Mouse (Mus musculus) CD4-positive, CD25-positive, alpha-beta regulatory T cell, adult 2 months (primary cell): ENCODE measurements around the gene Arpp21.

ENCODE experiments used
- DNase-seq: peaks from one replicate; pipeline ENCODE4 v3.0.0-alpha.2; 2012; ENCODE audit warnings: low read depth, low spot score

Arpp21 gene

DNA sequence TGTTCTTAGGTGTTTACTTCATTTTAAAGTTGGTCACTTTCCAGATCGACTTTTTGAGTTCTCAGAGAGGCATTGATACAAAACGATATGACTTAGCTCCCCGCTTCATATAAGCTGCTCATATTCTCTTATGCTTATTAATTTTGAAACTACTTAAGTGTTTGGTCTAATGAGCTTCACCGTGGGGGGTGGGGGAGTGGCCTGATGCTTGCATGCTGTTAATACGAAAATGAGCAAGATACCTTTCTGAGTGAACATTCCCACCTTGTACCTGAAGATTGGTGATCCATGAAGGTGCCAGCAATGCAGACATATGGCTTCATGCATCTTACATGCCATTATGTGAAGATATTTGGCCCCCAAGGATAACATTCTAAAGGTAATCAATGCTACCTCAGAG, 4.4 kb downstream of the Arpp21 start:
- no peak for DNase-seq

DNA sequence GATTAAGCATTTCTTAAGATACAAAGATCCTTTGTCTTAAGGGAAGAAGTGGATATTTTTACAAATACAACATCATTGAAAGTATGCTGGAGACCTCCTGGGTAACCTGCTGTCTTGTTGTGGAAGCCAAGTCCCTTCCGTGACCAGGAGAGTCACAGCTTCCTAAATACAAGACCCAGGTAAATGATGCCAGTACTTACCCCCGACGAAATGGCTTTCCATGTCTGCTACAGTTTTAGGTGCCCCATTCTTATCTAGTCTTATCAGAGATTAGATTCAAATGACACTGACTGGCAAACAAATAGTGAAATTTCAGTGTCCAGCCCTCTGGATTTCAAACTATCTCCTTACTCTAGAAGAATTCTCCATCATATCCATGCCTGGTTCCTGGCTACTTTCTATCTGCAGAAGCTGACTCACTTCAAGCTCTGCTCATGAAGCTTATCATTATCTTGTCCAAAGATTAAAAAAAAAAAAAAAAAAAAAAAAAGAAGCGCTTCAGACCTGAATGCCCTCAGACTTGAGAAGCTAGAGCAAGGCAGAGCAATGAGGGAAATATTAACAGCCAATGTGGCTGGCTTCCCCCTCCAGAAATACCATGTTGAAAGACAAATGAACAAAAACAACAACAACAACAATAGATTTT, 4.9 kb downstream of the Arpp21 start:
- no peak for DNase-seq

DNA sequence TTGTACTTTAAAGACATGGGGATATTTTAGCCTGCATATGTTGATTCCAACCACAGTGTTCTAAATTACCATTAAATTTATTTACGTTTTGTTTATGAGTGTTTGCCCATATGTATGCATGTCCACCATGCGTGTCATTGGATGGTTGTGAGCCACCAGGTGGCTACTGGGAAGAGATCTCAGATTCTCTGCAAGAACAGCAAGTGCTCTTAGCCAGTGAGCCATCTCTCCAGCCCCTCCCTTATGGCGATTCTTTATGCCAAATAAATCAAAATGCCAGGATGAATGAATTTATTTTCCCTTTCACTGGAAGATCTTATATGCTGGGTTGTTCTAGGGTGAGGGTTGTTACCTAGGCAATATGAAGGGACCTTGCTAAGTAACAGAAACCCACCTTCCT, 7.3 kb downstream of the Arpp21 start:
- DNase-seq, result no peak

DNA sequence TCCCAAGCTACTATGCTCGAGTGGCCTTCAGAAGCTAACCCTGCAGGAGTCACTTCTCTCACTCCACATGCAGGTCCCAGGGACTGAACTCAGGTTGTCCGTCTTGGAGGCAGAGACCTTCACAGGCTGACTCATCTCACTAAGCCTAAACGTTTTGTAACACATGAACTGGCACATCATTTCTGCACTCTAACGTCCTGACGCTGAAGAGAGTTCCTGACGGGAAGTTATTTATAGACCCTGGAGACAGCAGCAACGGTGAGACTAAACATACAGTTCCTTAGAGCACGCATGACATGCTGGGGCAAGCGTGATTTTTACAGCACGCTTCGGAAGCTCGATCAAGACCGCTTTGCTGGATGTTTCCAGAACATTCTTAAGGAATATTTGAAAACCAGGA, 8.6 kb downstream of the Arpp21 start:
- DNase-seq, result peak; percentile 23

DNA sequence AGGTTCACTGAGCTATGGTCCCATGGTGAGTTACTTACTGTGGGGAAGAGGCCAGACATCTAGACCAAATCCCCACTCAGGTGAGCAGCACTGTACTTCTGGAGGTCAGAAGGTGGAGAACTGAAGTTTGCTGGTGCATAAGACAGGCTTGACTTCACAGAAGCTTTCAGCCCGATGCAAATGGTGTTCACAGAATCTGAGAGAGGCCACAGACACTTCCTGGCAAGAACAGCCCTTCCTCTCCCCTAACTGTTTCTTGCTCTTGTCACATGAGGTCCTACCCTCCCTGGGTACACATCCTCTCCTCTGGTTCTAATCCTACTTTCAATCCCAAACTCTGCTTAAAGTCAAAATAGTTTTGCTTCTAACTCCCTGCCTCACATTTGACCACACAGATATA, 9.2 kb downstream of the Arpp21 start:
- peak; percentile 48 for DNase-seq

DNA sequence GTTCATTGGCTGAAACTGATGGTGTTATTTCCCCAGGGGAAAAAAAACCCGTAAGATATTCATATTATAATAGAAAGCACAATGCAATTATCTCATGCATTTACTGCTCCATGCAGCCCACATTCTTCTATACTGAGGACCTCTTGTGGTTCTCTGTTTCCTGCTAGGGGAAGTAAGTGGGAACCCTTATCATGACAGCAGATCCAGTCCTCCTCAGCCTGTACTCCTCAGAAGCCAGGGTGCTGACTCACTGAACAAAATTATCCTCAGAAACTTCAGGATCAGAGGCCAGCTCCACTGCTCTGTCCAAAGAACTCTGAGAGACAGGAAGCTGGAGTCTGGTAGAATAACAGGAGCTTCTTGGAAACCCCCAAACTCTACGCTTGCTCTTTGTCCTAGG, 10.7 kb downstream of the Arpp21 start:
- peak; percentile 38 for DNase-seq

DNA sequence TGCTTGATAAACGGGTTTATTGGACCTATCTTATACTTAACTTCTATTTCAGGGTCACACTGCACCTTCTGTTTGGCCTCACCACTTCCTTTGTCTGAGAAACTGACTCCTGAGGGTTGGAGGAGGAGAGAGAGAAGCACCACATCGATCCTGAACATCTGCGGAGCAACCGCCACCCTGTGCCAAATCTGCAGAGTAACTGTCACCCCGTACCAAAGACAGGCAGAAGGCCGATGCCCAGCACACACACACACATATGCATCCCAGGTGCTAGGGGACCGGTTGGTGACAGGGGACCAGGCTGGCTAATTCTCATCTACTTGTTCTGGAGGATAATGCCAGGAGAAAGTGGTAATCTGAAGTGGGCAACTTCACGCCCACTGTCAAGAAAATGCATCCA, 16.4 kb downstream of the Arpp21 start:
- DNase-seq, result no peak

DNA sequence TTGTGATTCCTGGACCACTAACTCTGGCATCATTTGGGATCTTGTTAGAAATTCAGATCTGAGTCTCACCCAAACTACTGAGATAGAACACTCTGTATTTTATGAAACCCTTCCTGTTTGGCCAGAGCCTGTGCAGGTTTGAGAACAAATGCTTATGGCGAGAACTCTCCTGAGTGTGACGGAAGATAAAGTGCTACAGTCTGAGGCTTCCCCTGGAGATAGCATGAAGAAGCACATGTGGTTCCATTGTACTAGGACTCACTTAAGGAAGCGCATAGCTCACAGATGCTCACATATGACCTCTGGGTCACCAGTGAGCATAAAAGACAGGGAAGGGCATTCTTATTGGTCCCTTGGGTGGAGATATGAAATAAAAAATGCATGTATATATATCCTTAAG, 17.5 kb downstream of the Arpp21 start:
- DNase-seq, result no peak

DNA sequence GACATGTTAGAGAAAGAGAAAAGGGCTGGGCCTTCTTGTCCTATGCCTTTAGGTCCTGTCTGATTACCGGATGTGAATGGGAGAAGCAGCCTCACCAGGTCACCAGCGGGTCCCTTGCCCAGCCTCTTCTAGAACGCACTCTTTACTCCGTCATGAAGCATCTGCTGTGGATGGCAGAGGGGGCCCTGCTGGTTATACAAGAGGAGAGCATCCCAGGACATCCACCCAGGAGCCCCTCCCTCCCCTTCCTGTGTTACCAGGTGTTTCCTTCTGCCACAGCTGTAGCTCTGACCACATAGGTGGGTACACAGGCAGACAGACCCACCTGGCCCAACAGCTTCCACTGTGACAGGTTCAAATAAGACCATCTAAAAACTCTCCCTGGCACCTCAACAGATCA, 18.6 kb downstream of the Arpp21 start:
- no peak for DNase-seq

DNA sequence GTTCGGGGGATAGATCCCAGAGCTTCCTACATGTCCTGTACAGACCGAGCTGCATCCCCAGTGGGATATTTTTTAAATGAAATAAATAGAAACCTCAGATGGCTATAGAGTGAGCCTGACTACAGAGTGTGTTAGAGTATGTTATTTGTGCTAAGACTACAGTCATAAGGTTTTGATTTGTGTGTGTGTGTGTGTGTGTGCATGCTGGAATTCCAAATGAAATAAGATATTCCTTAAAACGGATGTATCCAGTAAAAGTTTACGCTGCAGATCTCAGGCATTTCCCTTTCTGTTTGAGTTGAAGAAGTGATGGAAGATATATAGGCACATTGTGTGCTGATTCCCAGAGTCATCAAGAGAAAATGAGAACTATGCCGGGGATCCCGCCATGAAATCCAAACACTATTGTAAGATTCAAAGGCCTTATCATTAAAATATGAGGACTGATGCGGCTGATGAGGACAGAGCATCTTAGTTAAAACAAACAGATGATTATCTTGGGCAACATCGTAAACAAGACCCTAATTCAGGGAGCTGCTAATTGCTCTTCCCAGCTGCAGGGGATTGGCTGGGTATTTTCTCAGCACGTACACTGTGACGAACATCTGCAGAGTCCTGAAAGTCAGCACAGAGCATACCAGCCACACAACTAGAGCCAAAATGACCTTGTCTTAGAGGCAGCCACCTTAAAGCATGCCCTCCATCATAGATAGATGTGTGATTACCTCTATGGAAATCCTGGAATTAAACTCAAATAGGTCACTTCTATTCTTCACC, 20.5 kb downstream of the Arpp21 start:
- no peak for DNase-seq

DNA sequence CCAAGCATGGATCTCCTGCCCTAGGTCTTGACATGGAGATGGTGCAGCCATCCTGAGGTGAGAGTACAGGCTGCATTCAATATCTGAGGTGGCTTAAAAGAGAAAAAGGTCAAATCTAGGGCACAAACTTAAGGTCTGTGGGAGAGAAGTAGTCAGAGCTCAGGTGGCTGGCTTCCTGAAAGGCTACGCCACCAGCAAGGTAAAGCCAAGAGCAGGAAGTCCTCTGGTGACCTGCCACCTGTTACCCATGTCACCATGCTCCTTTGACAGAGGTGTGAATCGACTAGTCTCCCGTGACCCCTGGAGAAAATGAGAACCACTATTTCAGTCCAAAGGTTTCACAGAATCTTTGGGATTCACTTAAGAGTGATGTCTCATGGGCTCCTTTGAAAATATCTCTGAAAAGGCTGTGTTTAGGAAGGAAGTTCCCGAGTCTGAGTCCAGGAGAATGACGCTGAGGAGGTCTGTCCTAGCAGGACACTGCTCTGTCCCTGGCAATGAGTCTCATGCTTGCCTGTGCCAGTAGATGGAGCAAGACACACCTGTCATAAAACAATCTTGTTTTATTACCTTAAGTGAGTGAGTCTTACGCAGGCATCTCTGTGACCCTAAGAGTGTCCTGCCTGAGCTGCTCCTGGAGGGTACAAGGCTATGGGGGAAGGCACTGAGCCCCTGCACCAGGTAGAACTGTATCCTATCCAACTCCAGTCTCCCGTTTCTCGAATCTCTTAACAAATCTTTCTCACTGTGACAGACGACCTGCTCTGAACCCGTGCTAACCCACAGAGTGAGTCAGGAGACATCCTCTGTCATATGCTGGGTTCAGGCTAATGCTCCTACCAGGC, 22.1 kb downstream of the Arpp21 start:
- DNase-seq, result peak; percentile 61

DNA sequence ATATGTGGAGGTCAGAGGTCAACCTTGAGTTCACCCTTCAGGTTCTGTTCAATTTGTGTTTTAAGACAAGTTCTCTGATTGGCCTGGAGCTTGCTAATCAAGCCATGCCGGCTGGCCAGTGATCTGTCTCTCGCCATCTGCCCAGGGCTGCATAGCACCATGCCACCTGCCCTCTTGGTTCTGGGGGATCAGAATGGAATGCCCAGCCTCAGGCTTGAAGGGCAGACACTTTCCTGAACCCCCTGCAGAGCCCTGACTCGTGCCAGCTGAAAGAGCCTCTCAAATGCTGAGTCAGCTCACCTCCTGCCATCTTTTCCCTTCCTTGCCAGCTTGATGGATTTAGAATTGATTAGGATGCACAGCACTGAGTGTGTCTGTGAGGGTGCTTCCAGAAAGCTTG, 25.9 kb downstream of the Arpp21 start:
- no peak for DNase-seq

DNA sequence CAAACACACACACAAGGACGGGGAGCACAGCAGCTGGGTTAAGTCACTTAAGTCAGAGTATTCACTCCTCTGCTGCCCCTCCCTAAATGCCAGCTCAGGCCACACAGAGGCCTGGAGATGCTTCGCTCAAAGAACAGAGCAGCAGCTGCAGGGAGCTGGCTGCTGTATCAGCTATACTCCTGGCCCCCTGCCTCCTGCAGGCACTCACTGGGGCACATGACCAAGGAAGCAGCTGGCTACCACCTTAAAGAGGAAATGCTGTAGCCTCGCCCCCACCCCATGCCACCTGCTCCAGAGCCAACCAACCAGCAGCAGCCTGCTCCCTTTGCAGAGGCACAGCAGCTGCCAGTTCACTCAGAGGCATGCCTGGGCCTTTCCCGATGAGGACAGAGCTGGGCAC, 28.0 kb downstream of the Arpp21 start:
- peak; percentile 66 for DNase-seq

DNA sequence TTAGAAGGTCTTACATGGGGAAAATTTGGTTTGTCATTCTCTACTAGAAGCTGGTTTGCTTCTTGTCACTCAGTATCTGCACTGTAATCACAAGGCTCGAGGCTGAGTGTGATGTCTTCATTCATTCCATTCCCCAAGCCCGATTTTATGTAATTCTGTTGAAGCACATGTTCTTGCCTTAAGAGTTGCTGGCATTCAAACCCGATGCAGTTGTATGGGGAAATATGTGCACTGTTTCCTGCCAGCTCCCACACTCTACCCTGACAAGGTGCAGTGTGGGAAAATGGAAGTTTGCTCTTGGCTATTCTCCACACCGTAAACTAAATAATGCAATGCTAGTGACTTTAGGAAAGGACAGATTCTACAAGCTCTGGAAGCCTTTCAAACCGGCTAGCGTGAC, 37.4 kb downstream of the Arpp21 start:
- DNase-seq, result no peak

DNA sequence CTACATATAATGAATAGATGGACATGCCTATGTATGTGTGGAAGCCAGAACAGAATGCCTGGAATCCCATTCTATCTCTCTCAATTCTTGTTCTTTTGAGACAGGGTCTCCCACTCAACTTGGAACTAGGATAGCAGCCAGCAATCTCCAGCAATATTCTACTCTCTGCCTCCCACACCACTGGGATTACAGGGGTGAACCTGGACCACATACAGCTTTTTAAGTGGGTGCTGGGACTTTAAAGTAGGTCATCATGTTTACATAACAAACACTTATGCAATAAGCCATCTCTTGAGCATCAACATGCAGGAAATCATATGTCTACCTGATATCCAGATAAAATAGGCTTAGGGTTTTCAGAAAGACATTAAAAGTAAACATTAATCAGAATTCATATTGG, 41.7 kb downstream of the Arpp21 start:
- DNase-seq, result no peak

DNA sequence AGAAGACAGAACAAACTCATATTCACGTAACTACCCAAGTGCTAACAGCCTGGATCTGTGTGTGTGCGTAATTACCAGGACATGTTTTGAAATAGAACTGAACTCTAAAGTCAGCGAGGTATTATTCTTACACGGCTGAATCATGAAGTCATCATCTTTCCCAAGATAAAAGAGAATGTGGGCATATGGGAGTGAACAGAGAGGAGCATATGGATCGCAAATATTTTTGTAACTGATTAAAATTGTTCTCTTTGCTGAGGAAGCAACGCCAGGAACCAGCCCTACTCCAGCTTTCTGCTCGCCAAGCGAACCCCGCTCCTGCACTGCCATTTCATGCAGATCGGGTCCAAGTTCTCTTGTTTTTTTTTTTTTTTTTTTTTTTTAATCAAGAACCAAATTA, 46.3 kb downstream of the Arpp21 start:
- no peak for DNase-seq

DNA sequence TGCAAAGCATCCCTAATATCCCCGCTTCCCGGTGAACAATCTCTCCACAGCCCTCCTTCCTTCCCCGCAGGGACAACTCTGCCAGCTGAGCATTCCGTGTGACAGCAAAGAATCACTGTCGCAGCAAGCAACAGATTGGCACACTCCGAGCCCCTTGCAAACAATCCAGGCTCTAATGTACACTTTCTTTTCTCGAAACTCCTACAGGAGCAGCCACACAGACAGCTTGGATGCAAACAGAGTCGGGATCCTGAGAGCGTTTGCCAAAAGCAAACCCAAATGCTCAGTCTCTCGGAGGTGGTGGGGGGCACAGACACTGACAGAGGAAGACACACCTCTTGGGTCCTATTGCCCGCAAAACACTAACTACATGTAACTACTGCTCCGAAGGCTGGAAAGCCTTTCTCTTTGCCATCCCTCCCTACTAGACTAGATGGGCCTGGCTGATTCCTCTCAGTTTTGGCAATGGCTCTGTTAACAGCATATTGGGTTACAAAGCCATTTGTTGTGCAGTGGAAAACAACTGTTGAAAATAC, 47.3 kb downstream of the Arpp21 start:
- no peak for DNase-seq

DNA sequence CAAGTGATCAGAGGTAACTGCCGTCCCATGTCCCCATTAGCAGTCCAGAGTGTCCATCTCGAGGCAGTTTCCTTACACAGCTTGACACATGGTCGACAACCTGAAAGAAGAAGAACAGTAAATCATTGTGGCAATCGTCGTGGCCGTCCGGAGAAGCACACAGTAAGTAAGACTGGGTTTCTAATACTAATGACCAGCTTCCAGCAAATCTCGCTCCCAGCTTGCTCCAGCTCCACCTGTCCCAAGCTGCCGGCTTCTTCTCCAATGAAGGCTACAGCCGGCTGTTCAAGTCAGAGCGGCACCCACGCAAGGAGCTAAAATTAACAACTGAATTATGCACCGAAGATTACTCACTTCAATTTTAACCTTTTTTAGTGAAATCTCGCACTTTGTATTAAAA, 48.1 kb downstream of the Arpp21 start:
- no peak for DNase-seq

DNA sequence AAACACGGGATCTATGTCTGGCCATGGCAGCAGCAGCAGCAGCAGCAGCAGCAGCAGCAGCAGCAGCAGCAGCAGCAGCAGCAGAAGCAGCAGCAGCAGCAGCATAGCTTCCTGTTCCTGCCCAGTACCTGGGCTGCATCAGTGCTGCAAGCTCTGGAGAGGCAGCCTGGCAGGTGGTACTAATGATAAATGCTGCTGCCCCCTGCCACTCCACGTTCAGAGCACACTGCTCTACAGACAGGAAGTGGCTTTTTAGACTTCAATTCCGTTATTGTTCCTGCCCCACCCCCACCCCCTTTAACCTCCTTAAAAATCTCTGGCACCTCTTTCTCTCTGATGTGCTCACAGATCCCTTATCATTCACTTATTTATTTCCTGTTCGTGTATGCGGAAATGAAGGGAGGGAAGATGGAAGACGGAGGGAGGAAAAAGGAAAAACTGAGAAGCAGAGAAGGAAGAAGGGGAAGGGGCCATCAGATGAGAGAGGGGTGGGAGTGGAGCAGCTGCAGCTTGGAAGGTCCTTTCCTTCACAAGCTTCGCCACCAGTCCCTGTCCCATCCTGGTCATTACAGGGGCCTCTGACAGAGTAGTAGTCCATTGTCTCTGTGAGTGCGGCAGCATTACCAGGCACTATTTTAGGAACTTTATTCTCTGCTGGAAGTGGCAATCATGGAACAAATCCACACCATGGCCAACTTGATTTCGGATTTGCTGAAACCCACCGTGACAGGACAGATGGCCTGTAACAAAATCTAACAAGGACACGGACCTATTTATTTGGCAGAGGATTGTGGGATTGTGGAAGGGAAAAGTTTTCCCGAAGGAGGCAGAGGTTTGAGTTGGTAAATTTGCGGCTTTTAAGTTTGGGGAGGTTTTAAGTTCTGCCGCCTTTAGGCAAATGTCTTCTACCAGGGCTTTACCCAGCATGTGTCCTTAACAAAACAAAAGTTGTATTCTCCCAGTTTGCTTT, 49.1 kb downstream of the Arpp21 start:
- DNase-seq, result peak; percentile 68

DNA sequence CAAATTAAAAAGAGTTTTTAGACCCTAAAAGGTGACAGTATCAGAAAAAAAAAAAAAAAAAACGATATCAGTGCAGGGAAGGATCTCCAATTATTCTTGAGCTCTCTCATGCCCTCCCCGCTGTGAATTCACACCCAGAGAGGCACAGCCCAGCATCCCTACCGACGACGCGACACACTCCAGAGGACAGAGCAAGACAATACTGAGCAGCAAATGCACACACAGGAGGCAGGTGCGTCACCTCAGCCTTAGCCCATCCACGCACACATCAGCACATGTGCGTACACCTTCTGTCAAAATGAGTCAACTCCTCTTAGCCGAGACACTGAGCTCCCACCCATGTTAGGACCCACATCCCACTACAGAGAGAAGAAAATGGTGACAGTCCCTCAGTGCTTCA, 50.0 kb downstream of the Arpp21 start:
- DNase-seq, result peak; percentile 38

DNA sequence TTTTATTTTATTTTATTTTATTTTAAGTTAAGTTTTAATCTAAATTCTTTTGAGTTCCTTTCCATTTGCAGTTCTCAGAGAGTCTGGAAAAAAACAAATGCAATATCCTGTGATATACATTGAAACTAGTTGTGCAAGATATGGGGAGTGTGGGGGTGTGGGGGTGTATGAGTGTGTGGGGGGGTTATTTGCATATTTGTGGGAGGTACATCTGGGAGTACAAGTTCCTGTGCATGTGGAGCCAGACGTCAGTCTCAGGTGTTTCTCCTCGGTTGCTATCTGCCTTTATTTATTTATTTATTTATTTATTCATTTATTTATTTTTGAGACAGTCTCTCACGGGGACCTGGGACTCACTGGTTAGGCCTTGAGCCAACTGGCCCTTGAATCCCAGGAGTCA, 53.0 kb downstream of the Arpp21 start:
- no peak for DNase-seq
